Mouse (Mus musculus) midbrain, embryonic 12.5 days (tissue): ENCODE results near the gene Pogz. TPM values are rescaled to one million over a fixed set of nuclear protein-coding genes. Genes with fewer than 3 reads are reported as not detected.
A peak's percentile ranks its signal among the peaks of the same experiment; 100 is the strongest.

ENCODE experiments used
- ATAC-seq: fragments of 200-750 bp; cut with Nextera tagmentation; 2 replicates; pipeline ENCODE4 v1.8.0; 2017; ENCODE audit warnings: low read depth, moderate TSS enrichment, moderate library complexity; ENCODE audit not compliant: low FRiP score
- H3K27ac ChIP-seq: fragments of 300-500 bp; sonication (generic); replicated peaks from 2 replicates; pipeline ENCODE4 v1.5.1; 2016; ENCODE audit warnings: mild to moderate bottlenecking
- H3K27me3 ChIP-seq: fragments of 300-500 bp; sonication (generic); 2 replicates; pipeline ENCODE4 v1.6.1; 2016; ENCODE audit warnings: mild to moderate bottlenecking
- H3K36me3 ChIP-seq: fragments of 300-500 bp; sonication (generic); 2 replicates; pipeline ENCODE4 v1.6.1; 2016
- H3K4me1 ChIP-seq: fragments of 300-500 bp; sonication (generic); 2 replicates; pipeline ENCODE4 v1.6.1; 2016
- H3K4me2 ChIP-seq: fragments of 300-500 bp; sonication (generic); replicated peaks from 2 replicates; pipeline ENCODE4 v1.6.1; 2016; ENCODE audit warnings: mild to moderate bottlenecking, moderate library complexity
- H3K4me3 ChIP-seq: fragments of 300-500 bp; sonication (generic); 2 replicates; pipeline ENCODE4 v1.5.1; 2016; ENCODE audit warnings: mild to moderate bottlenecking
- H3K9ac ChIP-seq: fragments of 300-500 bp; sonication (generic); replicated peaks from 2 replicates; pipeline ENCODE4 v1.6.1; 2016; ENCODE audit warnings: mild to moderate bottlenecking, moderate library complexity
- H3K9me3 ChIP-seq: fragments of 300-500 bp; sonication (generic); 2 replicates; pipeline ENCODE4 v1.6.1; 2016; ENCODE audit warnings: mild to moderate bottlenecking
- WGBS: fragments of 180-500 bp; shearing (Covaris S2); methylation state at CpG from one replicate; pipeline ENCODE4 v1.1.7; 2016; 5-methylcytosine and 5-hydroxymethylcytosine counted together
- polyA plus RNA-seq: library from polyadenylated mRNA; unstranded; fragments of >200 nt; fragmentation: Nextera tagmentation; extraction: Ambion mirVana; gene quantifications from 2 replicates; pipeline ENCODE4 v1.2.1, GENCODE M21; 2016

Gene Pogz
- 26.5 and 27.1 TPM in 2 replicates for polyA plus RNA-seq

DNA sequence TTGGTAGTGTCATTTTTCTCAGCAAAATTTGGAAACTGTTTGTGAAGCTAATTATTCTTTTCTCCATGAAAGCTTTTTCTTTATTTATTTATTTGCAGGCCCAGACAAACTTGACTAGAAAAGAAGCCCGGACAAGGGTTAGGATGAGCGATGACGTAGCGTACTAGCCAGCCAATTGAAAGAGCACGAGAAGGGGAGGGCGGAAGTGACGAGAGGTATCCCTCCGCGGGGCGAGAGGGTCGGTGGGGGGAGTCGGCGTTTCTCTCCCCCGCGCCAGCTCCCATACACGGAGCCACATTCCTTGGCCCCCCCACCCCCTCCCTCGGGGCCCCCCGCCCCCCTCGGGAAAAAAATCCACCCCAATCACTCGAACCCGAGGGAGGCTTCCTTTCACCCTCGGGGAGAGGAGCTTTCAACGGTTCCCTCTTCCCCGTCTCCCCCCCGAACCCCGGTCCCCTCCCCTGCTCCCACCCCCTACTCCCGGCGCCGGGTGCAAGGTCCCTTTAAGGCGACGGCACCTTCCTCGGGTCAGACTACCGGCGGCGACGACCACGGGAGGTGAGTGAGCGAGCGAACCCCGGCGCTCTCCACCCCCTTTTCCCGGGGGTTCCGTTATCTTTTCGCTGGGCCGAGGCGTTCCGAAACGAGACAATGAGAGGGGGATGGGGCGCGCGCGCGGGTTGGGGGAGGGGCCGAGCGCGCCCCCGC lies at the start of gene Pogz:
Gene Pogz, plus strand, starts transcription at position 385 of the 708 bp plus-strand sequence.
- WGBS = 1% methylated on average over 37 of the region's 57 CpGs
- peak within 1 kb of the TSS; percentile 75 for H3K4me3 ChIP-seq

DNA sequence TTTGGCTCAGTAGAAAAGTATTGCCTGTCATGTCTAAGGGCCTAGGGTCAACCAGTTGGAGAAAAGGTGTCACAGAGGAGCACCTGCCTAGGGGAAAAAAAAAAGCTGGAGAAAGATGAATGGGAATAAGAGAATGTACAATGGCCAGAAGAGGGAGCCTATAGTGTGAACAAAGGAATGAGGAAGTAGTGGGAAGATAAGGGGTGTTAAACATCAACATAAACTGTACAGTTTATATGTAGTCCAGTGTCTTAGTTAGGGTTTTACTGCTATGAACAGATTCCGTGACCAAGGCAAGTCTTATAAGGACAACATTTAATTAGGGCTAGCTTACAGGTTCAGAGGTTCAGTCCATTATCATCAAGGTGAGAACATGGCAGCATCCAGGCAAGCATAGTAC lies 48.3 kb upstream of the Pogz start:
- ATAC-seq = no peak
- Histone ChIP-seq H3K9ac (no peak overlapping the region), H3K9me3 (no peaks in the 10 kb centered on the region), H3K4me3 (no peak overlapping the region), H3K27me3 (peaks cover 15% of the 10 kb centered on the region), H3K4me1 (peaks cover 14% of the 10 kb centered on the region), H3K27ac (no peak overlapping the region), H3K4me2 (no peak overlapping the region), H3K36me3 (no peaks in the 10 kb centered on the region)
- WGBS = 92% methylated on average over 1 of the region's 1 CpGs

More for the DNA sequence above, at the start of gene Pogz:
- Histone ChIP-seq H3K4me2 (peak within 1 kb of the TSS; percentile 76), H3K27me3 (no peaks in the 10 kb centered on the region), H3K9ac (peak within 1 kb of the TSS; percentile 90), H3K36me3 (no peaks in the 10 kb centered on the region), H3K4me1 (peaks cover 15% of the 10 kb centered on the region), H3K9me3 (no peaks in the 10 kb centered on the region), H3K27ac (peak within 1 kb of the TSS; percentile 98)
- peak; percentile 92 for ATAC-seq

DNA sequence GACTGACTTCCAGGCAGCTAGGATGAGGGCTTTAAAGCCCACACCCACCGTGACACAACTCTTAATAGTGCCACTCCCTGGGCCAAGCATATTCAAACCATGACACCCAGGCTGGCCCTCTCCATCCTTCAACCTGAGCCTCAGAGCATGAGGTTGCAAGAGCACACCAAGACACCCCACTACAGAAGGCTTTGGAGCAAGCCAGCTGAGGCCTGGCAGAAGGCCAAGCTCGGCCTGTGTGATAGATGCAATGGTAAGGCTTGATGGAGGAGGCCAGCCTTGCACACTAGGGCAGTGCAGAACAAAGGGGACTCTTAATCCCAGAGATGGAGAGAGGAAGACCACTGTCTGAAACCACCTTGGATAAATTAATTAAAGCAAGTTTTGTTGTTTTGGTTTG lies 47.9 kb upstream of the Pogz start:
- 90% methylated on average over 2 of the region's 2 CpGs for WGBS
- H3K27ac ChIP-seq = no peak overlapping the region
- H3K4me3 ChIP-seq = no peak overlapping the region
- H3K36me3 ChIP-seq = no peaks in the 10 kb centered on the region
- H3K9ac ChIP-seq = no peak overlapping the region
- H3K4me1 ChIP-seq = peaks cover 19% of the 10 kb centered on the region
- no peak for ATAC-seq
- H3K27me3 ChIP-seq = peaks cover 14% of the 10 kb centered on the region
- no peak overlapping the region for H3K4me2 ChIP-seq
- H3K9me3 ChIP-seq = no peaks in the 10 kb centered on the region

DNA sequence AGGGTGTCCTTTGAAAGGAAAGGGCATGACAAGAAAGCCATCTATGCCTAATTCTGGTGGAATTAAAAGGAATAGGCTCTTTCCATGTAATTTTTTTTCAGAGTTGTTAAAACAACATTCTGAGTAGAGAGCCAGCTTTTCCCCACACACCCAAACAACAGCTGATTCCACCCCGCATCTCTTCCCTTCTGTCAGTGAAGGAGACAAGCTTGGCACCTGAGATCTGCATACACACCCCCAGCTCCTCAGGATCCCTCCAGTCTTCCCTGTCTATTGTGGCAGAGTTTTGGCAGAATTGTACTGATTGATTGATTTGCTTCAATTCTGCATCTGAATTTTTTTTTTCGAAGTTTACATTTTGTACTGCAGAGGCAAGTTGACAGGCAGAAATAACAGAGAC lies 45.1 kb upstream of the Pogz start:
- Histone ChIP-seq H3K9me3 (no peaks in the 10 kb centered on the region), H3K27ac (no peak overlapping the region), H3K4me3 (no peak overlapping the region), H3K36me3 (no peaks in the 10 kb centered on the region), H3K27me3 (peaks cover 3% of the 10 kb centered on the region; the same call in 1 of the 2 replicates), H3K4me1 (peaks cover 12% of the 10 kb centered on the region), H3K9ac (no peak overlapping the region), H3K4me2 (no peak overlapping the region)
- WGBS = 88% methylated on average over 2 of the region's 2 CpGs
- ATAC-seq = no peak

DNA sequence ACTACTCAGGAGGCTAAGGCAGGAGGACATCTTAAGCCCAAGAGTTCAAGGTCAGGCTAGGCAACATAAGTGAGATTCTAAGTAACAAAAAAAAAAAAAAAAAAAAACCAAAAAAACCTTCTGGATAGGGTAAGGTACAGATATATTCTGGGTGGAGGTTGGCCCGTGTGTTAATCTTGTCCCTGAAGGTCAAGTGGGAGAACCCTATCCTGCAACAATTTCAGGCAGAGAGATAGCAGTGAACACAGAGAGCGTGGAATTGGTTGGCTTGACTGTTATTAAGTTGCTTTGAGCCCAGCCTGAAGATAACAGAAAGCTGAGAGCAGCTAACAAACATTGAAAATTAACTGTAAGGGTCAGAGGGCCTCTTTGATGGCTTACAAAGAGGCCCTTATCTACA lies 43.7 kb upstream of the Pogz start:
- no peak for ATAC-seq
- 85% methylated on average over 2 of the region's 2 CpGs for WGBS
- H3K27ac ChIP-seq = no peak overlapping the region
- H3K4me3 ChIP-seq = no peak overlapping the region
- no peak overlapping the region for H3K9ac ChIP-seq
- H3K4me1 ChIP-seq = peaks cover 8% of the 10 kb centered on the region; the same call in 1 of the 2 replicates
- no peaks in the 10 kb centered on the region for H3K27me3 ChIP-seq
- no peaks in the 10 kb centered on the region for H3K9me3 ChIP-seq
- no peak overlapping the region for H3K4me2 ChIP-seq
- H3K36me3 ChIP-seq = no peaks in the 10 kb centered on the region

DNA sequence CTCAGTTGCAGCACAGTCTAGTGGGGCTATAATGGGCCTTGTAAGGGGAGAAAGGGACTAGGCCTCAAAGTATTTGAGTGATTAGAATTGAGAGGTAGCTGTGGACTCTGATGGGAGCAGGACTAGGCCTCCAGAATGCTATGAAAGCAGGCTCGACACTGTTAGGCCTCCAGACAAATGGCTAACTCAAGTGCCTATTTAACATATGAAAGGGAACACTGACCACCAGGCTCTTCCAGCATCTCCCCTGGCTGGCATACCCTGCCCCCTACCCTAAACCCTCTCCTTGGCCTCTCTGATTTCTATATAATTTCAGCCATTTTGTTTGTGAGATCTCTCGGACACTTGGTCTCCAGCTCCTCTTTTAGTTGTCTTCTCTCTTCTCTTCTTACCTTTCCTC lies 43.0 kb upstream of the Pogz start:
- Histone ChIP-seq H3K4me1 (peaks cover 8% of the 10 kb centered on the region; the same call in 1 of the 2 replicates), H3K27ac (no peak overlapping the region), H3K4me3 (no peak overlapping the region), H3K9me3 (no peaks in the 10 kb centered on the region), H3K36me3 (no peaks in the 10 kb centered on the region), H3K27me3 (no peaks in the 10 kb centered on the region), H3K9ac (no peak overlapping the region), H3K4me2 (no peak overlapping the region)
- ATAC-seq = no peak
- 41% methylated on average over 2 of the region's 2 CpGs for WGBS

DNA sequence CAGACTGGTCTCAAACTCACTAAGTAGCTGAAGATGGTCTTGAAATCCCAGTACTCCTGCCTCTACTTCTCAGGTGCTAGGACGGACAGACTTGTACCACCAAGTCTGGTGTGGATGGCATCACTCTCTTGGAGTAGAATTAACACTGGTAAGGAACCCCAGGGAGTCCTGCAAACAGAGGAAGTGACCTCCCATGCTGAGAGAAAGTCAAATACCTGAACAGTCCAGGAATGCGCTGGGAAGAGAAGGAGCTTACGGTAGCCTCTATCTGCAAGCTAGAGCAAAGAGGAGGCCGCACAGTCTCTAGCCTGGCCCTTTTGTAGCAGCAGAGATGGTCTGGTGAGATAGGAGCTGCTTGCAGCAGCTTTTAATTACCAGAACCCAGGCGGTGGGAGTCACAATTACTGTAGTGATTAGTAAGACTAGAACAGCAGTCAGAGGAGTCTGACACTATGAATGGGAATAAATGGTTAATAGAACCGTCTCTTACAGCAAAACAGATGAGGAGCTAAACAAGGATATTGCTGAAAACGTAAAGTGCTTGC lies 41.7 kb upstream of the Pogz start:
- H3K9ac ChIP-seq = no peak overlapping the region
- no peaks in the 10 kb centered on the region for H3K27me3 ChIP-seq
- H3K4me2 ChIP-seq = no peak overlapping the region
- peaks cover 8% of the 10 kb centered on the region; the same call in 1 of the 2 replicates for H3K4me1 ChIP-seq
- 58% methylated on average over 7 of the region's 7 CpGs for WGBS
- H3K36me3 ChIP-seq = no peaks in the 10 kb centered on the region
- H3K4me3 ChIP-seq = no peak overlapping the region
- no peaks in the 10 kb centered on the region for H3K9me3 ChIP-seq
- no peak overlapping the region for H3K27ac ChIP-seq
- ATAC-seq = no peak

DNA sequence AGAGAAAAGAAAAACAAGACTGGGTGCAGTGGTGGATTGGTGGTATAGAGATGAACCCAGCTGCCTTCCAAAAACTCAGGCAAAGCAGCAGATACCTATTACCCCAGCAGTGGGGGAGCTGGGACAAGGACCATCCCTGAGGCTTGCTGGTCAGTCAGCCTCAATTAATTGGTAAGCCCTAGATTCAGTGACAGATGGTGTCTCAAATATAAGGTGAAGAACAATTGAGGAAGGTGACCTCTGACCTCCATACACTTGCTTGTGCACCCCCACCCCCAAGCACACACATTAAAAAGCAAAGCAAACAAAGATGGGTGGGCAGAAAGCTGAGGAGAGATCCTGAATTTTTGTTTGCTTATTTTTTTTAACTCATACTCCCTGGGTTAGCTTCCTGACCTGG lies 41.2 kb upstream of the Pogz start:
- no peaks in the 10 kb centered on the region for H3K9me3 ChIP-seq
- H3K27ac ChIP-seq = no peak overlapping the region
- H3K36me3 ChIP-seq = no peaks in the 10 kb centered on the region
- H3K4me2 ChIP-seq = no peak overlapping the region
- no peak overlapping the region for H3K4me3 ChIP-seq
- H3K4me1 ChIP-seq = peaks cover 8% of the 10 kb centered on the region; the same call in 1 of the 2 replicates
- no peaks in the 10 kb centered on the region for H3K27me3 ChIP-seq
- ATAC-seq = no peak
- H3K9ac ChIP-seq = no peak overlapping the region

DNA sequence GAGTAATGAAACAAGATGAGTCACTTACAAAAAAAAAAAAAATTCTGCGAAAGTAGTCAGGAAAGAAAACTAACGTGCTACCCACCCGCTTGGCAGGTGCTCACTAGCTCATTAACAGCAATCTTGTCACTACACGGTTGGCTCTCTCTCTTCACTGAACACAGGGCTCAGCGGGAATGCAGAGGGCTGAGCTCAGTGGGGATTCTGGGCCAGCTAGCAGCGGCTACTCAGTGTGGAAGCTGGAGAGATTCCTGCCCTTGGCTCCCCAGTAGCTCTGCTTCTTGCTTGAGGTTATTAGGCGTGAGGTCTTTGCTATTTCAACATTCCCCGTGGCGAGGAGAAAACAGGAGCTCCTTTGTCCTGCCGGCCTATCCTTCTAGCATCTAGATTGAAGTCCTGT lies 33.2 kb upstream of the Pogz start:
- Histone ChIP-seq H3K9me3 (no peaks in the 10 kb centered on the region), H3K36me3 (no peaks in the 10 kb centered on the region), H3K4me2 (0 out of 2 replicates have a peak overlapping the region, but pooled peaks have one; percentile 13), H3K9ac (0 out of 2 replicates have a peak overlapping the region, but pooled peaks have one; percentile 31), H3K27me3 (0 out of 2 replicates have a peak, but pooled peaks cover 6% of the 10 kb centered on the region), H3K4me1 (peaks cover 9% of the 10 kb centered on the region; the same call in 1 of the 2 replicates), H3K4me3 (no peak overlapping the region), H3K27ac (0 out of 2 replicates have a peak overlapping the region, but pooled peaks have one; percentile 1)
- ATAC-seq = no peak
- 7% methylated on average over 10 of the region's 10 CpGs for WGBS

DNA sequence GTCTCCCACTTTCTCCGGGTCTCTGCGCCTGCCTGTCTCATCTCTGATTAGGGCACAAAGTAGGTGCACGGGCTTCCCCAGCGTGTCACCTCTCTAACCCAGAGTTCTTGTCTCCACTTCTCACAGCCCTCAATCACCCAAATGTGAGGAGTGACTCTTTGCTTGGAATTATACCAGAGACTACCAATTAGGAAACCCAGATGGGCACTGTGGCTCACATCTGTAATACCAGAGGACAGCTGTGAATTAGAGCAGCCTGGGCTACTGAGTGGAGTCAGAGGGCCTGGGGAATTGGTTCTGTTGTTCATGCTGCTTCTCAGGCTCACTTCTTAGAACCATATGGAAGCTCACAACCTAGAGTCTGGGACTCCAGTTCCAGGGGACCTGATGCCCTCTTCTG lies 32.4 kb upstream of the Pogz start:
- 0 out of 2 replicates have a peak, but pooled peaks cover 6% of the 10 kb centered on the region for H3K27me3 ChIP-seq
- 85% methylated on average over 4 of the region's 4 CpGs for WGBS
- no peak overlapping the region for H3K9ac ChIP-seq
- H3K4me1 ChIP-seq = peaks cover 9% of the 10 kb centered on the region; the same call in 1 of the 2 replicates
- no peak overlapping the region for H3K4me2 ChIP-seq
- H3K27ac ChIP-seq = no peak overlapping the region
- no peak overlapping the region for H3K4me3 ChIP-seq
- H3K36me3 ChIP-seq = no peaks in the 10 kb centered on the region
- no peaks in the 10 kb centered on the region for H3K9me3 ChIP-seq
- no peak for ATAC-seq

DNA sequence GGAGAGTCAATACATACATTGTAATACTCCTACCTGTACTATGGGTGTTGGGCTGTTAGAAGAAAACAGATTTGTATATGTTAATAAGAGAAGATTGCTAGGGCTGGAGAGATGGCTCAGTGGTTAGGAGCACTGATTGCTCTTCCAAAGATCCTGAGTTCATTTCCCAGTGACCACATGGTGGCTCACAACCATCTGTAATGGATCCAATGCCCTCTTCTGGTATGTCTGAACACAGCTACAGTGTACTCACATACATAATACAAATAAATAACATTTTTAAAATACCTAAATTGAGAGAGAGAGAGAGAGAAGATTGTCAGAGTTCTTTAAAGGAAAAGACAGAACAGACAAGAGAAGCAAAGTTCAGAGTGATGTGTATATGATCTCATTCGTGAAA lies 29.1 kb upstream of the Pogz start:
- WGBS = 90% methylated on average over 1 of the region's 1 CpGs
- no peaks in the 10 kb centered on the region for H3K36me3 ChIP-seq
- H3K9me3 ChIP-seq = no peaks in the 10 kb centered on the region
- no peak for ATAC-seq
- peaks cover 9% of the 10 kb centered on the region; the same call in 1 of the 2 replicates for H3K4me1 ChIP-seq
- H3K27me3 ChIP-seq = 0 out of 2 replicates have a peak, but pooled peaks cover 6% of the 10 kb centered on the region
- no peak overlapping the region for H3K4me3 ChIP-seq
- H3K4me2 ChIP-seq = no peak overlapping the region
- no peak overlapping the region for H3K9ac ChIP-seq
- H3K27ac ChIP-seq = no peak overlapping the region

DNA sequence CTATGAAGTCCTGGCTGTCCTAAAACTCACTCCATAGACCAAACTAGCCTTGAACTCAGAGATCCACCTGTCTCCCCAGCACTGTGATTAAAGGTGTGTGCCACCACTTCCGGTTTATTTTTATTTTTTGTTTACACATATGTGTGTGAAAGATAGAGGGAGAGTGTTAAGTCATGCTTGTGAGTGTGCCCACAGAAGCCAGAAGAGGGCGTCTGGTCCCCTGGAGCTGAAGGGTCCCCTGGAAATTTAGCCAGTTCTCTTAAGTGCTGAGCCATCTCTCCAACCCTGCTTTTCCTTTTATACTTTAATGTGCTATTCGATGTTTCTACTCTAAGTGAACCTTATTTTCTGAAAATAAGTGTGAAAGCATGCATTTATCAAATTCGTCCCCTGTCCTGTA lies 25.7 kb upstream of the Pogz start:
- ATAC-seq = no peak; the same call in 1 of the 2 replicates
- no peak overlapping the region for H3K9ac ChIP-seq
- no peaks in the 10 kb centered on the region for H3K4me1 ChIP-seq
- H3K4me3 ChIP-seq = no peak overlapping the region
- 21% methylated on average over 4 of the region's 4 CpGs for WGBS
- no peaks in the 10 kb centered on the region for H3K36me3 ChIP-seq
- H3K27ac ChIP-seq = no peak overlapping the region
- no peak overlapping the region for H3K4me2 ChIP-seq
- no peaks in the 10 kb centered on the region for H3K9me3 ChIP-seq
- no peaks in the 10 kb centered on the region for H3K27me3 ChIP-seq
